ENCODE assay signal across 8 mouse cellular contexts in the genomic region with DNA sequence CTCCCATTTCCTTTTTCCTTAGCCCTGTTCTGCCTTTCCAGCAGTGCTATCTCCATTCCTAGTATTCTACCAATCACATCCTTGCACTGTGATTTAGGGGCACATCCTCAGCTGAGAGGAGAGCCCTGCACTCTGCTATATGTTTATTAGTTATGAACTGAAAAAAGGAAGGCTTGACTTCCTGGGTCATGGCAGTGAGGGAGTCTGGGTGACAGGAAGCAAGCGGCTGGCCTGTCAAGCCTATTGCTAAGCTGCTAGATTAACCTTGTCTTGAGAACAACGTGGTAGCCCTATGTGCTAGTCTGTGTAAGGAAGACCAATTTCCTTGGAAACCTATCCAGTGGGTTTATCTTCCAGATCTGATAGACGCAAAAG. TPM values are rescaled to one million over a fixed set of nuclear protein-coding genes. Genes with fewer than 3 reads are reported as not detected.
DNase-seq lines count a peak whose midpoint lies in the region; ATAC-seq and TF ChIP-seq lines count a peak whose summit lies in the region.

No protein-coding gene starts in this region.

- H3K4me2 ChIP-seq in heart, embryonic 14.5 days (ENCODE audit: low read length): peak overlapping the region; percentile 73
- peak overlapping the region; percentile 68 for H3K4me2 ChIP-seq in liver, embryonic 14.5 days (ENCODE audit: low read depth)

- TF ChIP-seq EP300 in liver, embryonic 14.5 days (IDR thresholded peaks at IDR 0.05; ENCODE audit: low read depth): no peak

- H3K9me3 ChIP-seq in heart, embryonic 14.5 days (ENCODE audit: control insufficient read depth, low read length): no peaks in the 10 kb centered on the region
- H3K9me3 ChIP-seq in liver, embryonic 14.5 days (ENCODE audit: control insufficient read depth, low read length): no peaks in the 10 kb centered on the region

- no peaks in the 10 kb centered on the region for H3K27me3 ChIP-seq in heart, embryonic 14.5 days (ENCODE audit: control insufficient read depth, insufficient read depth, low read length)
- no peaks in the 10 kb centered on the region for H3K27me3 ChIP-seq in liver, embryonic 14.5 days (ENCODE audit: control insufficient read depth, insufficient read depth, low read length)

- 0 out of 2 replicates have a peak, but pooled peaks cover 5% of the 10 kb centered on the region for H3K36me3 ChIP-seq in heart, embryonic 14.5 days (ENCODE audit: control insufficient read depth, insufficient read depth, low read length)
- H3K36me3 ChIP-seq in liver, embryonic 14.5 days (replicated peaks; ENCODE audit: control insufficient read depth, insufficient read depth, low read depth): no peaks in the 10 kb centered on the region

- WGBS in heart, embryonic 14.5 days: 15% methylated on average over 3 of the region's 3 CpGs
- 11% methylated on average over 3 of the region's 3 CpGs for WGBS in liver, embryonic 14.5 days (ENCODE audit: insufficient replicate concordance)

- peak; percentile 71; the same call in 1 of the 2 replicates for ATAC-seq in heart, embryonic 14.5 days (ENCODE audit: insufficient number of reproducible peaks, insufficient read depth, low FRiP score, low read depth)
- peak; percentile 41; the same call in 1 of the 2 replicates for ATAC-seq in liver, embryonic 14.5 days (ENCODE audit: insufficient read depth)

- peak; percentile 51 for DNase-seq in 3T3-L1 (ENCODE audit: low read depth, low spot score)
- DNase-seq in Muller cell, postnatal 12 days (ENCODE audit: inconsistent ontology term): peak; percentile 10
- peak; percentile 17 for DNase-seq in embryo, embryonic 10 days (ENCODE audit: low spot score)
- peak; percentile 5 to 13 for DNase-seq in kidney, postnatal 36 days
- DNase-seq in liver, embryonic 14.5 days (ENCODE audit: low read depth in 3 of 3, low spot score in 3 of 3): no peak
- peak; percentile 53 for DNase-seq in naive thymus-derived CD4-positive, alpha-beta T cell, adult 2 months (ENCODE audit: low read depth)
- DNase-seq in thymus, postnatal 10 days (ENCODE audit: low spot score in 2 of 2): peak; percentile 3 to 9

- H3K27ac ChIP-seq in heart, embryonic 14.5 days (replicated peaks in 1 of 2; ENCODE audit: control insufficient read depth in 1 of 2, insufficient read depth in 1 of 2, low read depth in 2 of 2, low read length in 2 of 2): peak overlapping the region; percentile 79 to 85
- H3K27ac ChIP-seq in liver, embryonic 14.5 days: no peak overlapping the region

- peak overlapping the region; percentile 55 to 71 for H3K4me3 ChIP-seq in heart, embryonic 14.5 days (ENCODE audit: control insufficient read depth in 1 of 2, insufficient read depth in 1 of 2, low read depth in 1 of 2, low read length in 2 of 2)
- H3K4me3 ChIP-seq in liver, embryonic 14.5 days (ENCODE audit: insufficient read depth in 1 of 2, low read depth in 2 of 2, low read length in 2 of 2): peak overlapping the region; percentile 62 to 87

- TF ChIP-seq CTCF in liver, embryonic 14.5 days (IDR thresholded peaks at IDR 0.05; ENCODE audit: low read depth): no peak

- no peaks in the 10 kb centered on the region for H3K4me1 ChIP-seq in heart, embryonic 14.5 days (ENCODE audit: control insufficient read depth in 2 of 2, insufficient read depth in 2 of 2, low read length in 2 of 2)
- no peaks in the 10 kb centered on the region for H3K4me1 ChIP-seq in liver, embryonic 14.5 days (replicated peaks; ENCODE audit: control insufficient read depth in 2 of 2, insufficient read depth in 2 of 2, low read length in 1 of 2)

- peak overlapping the region; percentile 79 for H3K9ac ChIP-seq in heart, embryonic 14.5 days (ENCODE audit: low read length)
- H3K9ac ChIP-seq in liver, embryonic 14.5 days (replicated peaks): peak overlapping the region; percentile 59

RNA-seq across cellular contexts. Expression of a gene that starts 0.6 kb away (rescaled TPM):
- 53.0 and 62.4 TPM in 2 replicates for polyA plus RNA-seq in heart, embryonic 14.5 days (2014; fragmentation: Nextera tagmentation; extraction: Ambion mirVana)
- 15.9 and 23.8 TPM in 2 replicates for polyA plus RNA-seq in liver, embryonic 14.5 days (2012; rRNA removed)
- polyA plus RNA-seq in liver, embryonic 14.5 days (2014; fragmentation: Nextera tagmentation; extraction: Ambion mirVana): 44.4 and 47.8 TPM in 2 replicates

RNA-seq across cellular contexts. Expression of a gene that starts 25.0 kb away (rescaled TPM):
- 20.5 and 21.9 TPM in 2 replicates for polyA plus RNA-seq in heart, embryonic 14.5 days (2014; fragmentation: Nextera tagmentation; extraction: Ambion mirVana)
- 3.5 and 7.2 TPM in 2 replicates for polyA plus RNA-seq in liver, embryonic 14.5 days (2012; rRNA removed)
- 12.9 and 13.3 TPM in 2 replicates for polyA plus RNA-seq in liver, embryonic 14.5 days (2014; fragmentation: Nextera tagmentation; extraction: Ambion mirVana)

RNA-seq across cellular contexts. Expression of a gene that starts 33.9 kb away (rescaled TPM):
- polyA plus RNA-seq in heart, embryonic 14.5 days (2014; fragmentation: Nextera tagmentation; extraction: Ambion mirVana): 25.6 and 29.3 TPM in 2 replicates
- polyA plus RNA-seq in liver, embryonic 14.5 days (2012; rRNA removed): 4.4 and 8.6 TPM in 2 replicates
- polyA plus RNA-seq in liver, embryonic 14.5 days (2014; fragmentation: Nextera tagmentation; extraction: Ambion mirVana): 14.0 and 16.9 TPM in 2 replicates

Comparison
In these comparisons a context has a peak if more than half of its experiments do, and no peak if none do; other contexts are left out.
1. DNase-seq: peak in 3T3-L1 (single experiment), Muller cell, postnatal 12 days (single experiment), embryo, embryonic 10 days (single experiment), kidney, postnatal 36 days (2 of 2), naive thymus-derived CD4-positive, alpha-beta T cell, adult 2 months (single experiment) and thymus, postnatal 10 days (2 of 2); none in liver, embryonic 14.5 days (0 of 3).